Mouse (Mus musculus) adrenal gland (tissue): ENCODE data around the gene Mt4.

Experiments
- intact Hi-C: fragments of 180-260 bp; cut with DNase I; formaldehyde crosslinking; loops from one replicate; pipeline ENCODE4 v1.15.1; 2025

The Mt4 gene

GRCm38 (mm10) chr8:94178857-94179712 is 42.1 kb downstream of the Mt4 start, which contains the start of gene Mt1:
TSS of gene Mt1 (plus strand) at chr8:94179082.
- intact Hi-C loops: no loop called here

GRCm38 (mm10) chr8:94179713-94180560 is 42.9 kb downstream of the Mt4 start:
- intact Hi-C loops: no loop called here

DNA sequence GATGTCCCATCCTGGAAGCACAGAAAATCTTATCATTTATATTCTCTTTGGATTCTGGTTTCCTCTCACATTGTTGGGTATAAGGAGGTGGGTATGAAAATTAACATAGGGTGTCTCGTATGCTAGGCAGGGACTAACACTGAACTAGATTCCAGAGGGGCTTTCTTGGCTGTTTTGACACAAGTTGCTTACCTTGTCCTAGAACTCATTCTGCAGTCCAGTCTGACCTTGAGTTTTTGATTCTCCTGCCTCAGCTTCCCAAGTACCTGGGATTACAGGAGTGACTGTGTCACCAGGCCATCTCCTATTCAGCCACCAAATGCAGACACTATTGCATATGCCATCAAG is 43.5 kb downstream of the Mt4 start:
- intact Hi-C loops: no loop called here

DNA sequence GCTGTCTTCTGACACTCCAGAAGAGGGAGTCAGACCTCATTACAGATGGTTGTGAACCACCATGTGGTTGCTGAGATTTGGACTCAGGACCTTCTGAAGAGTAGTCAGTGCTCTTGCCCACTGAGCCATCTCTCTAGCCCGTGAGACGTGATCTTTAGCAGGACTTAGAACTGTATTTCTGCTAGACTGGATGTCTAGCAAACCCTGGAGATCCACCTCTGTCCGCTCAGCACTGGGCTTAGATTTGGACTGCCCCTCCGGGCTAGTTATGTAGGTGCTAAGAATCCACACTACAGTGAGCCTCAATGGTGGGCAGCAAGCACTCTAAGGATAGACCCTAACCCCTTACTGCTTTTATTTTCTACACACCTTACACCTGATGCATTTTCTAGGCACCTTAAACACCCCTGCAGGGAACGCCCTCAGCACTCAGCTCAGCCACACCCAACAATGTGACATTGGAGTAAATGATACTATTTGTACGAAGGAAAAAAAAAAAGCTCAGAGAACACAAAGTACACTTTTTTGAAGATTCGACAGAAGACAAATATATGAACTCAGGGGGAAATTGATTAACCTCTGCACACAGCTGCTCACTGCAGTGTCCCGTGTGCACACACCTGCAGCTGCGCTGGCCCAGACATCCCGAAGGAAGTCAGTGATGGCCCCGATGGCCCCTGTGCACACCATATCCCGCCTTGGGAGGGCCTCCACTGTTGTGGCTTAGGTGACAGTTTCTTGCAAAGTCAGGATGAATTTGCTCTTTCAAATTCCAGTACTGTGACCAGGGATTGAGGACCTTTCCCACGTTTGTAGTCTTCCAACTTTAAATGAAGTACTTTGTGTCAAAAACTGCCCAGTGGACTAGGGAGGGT is 45.3 kb downstream of the Mt4 start:
- intact Hi-C loops: no loop called here

DNA sequence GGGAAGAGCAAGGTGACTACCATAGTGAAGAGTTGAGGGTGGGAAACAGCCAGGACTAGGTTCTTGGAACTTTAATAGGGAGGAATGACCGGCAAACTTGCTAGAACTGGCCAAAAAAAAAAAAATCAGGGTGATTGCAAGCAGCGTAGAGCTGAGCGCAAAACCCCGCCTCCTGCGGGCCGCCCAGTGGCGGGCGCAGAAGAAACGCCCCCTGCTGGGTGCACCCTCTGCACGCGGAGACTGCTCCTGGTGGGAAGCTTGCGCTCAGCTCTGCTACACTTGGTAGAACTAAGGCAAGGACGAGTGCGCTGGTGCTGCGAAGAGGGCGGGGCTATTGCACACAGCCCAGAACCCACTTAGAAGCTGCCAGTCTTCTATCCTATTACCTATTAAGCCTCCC is 46.1 kb downstream of the Mt4 start:
- intact Hi-C loops: no loop called here

DNA sequence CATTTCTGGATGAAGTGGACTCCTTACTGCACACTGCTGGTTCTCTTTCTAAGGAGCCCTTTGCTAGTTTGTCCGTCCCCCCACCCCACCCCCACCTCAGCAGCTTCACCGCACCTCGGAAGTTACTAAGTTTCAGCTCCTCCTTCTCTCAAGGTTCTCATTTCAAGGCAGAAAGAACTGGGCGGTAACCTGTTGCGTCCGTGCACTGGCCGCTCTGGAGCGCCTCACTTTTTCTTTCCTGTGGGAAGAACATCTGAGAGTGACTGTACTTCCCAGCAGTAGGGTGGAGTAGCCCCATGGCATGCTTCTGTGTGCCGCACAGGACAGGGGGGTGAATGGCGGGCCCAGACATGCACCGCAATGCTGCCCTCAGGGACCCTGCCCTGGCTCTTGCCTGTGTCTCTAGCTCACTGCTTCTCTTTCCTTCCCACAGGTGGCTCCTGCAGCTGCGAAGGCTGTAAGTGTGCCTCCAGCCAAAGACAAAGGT is 47.4 kb downstream of the Mt4 start:
- intact Hi-C loops: no loop called here

- intact Hi-C loops: no loop called here
Observed at GRCm38 (mm10) chr8:94185791-94186190, 48.8 kb downstream of the Mt4 start.

- intact Hi-C loops: no loop called here
Observed at GRCm38 (mm10) chr8:94186542-94186941, 49.5 kb downstream of the Mt4 start.

DNA sequence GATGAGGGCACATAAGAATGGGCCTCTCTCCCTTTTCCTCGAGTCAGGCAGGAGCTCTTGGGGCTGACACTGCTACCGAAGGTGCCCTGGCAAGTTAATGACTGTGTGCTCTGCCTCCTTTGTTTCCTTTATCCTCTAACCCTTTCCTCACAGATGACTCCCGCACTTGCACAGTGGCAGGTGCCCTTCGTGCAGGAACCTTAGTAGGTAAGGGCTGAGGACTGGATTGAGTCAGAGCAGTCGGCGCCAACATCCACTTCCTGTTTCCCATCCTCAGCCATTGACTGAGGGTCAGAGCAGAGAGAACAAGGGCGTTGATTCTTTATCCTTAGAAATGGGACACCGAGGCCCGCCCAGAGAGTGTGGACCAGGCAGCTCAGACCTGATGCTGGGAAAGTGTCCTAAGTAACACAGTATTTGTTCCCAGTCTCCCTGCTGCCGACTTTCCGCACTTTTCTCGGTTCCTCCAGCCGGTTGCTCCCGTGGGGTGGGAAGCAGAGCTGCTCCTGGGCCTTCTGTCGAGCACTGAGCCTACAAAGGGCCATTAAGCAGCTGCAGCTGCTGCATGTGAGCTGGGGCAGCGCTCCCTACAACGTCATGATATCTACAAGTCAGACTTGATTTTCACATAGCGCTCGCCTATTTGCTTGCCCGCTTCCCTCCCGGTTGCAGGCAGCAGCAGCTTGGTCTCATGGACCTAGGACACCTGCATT is 50.4 kb downstream of the Mt4 start:
- intact Hi-C loops: no loop called here
